Mouse (Mus musculus) limb, embryonic 15.5 days (tissue): Measurements from ENCODE around the gene Ubxn10. TPM values are rescaled to one million over a fixed set of nuclear protein-coding genes. Genes with fewer than 3 reads are reported as not detected.

Experiments
- ATAC-seq: fragments of 200-750 bp; cut with Nextera tagmentation; 2 replicates; pipeline ENCODE4 v1.8.0; 2017; ENCODE audit warnings: low read depth, moderate TSS enrichment; ENCODE audit not compliant: insufficient number of reproducible peaks, low FRiP score, low TSS enrichment
- H3K27ac ChIP-seq: fragments of 300-500 bp; sonication (generic); 2 replicates; pipeline ENCODE4 v1.5.1; 2015; ENCODE audit warnings: moderate library complexity, mild to moderate bottlenecking, inconsistent platforms
- H3K27me3 ChIP-seq: fragments of 300-500 bp; sonication (generic); 2 replicates; pipeline ENCODE4 v1.6.1; 2015; ENCODE audit warnings: inconsistent platforms
- H3K36me3 ChIP-seq: fragments of 300-500 bp; sonication (generic); 2 replicates; pipeline ENCODE4 v1.6.1; 2015; ENCODE audit warnings: inconsistent platforms
- H3K4me1 ChIP-seq: fragments of 300-500 bp; sonication (generic); 2 replicates; pipeline ENCODE4 v1.6.1; 2015; ENCODE audit warnings: inconsistent platforms
- H3K4me2 ChIP-seq: fragments of 300-500 bp; sonication (generic); 2 replicates; pipeline ENCODE4 v1.6.1; 2015; ENCODE audit warnings: mild to moderate bottlenecking, inconsistent platforms
- H3K4me3 ChIP-seq: fragments of 300-500 bp; sonication (generic); 2 replicates; pipeline ENCODE4 v1.5.1; 2015; ENCODE audit warnings: mild to moderate bottlenecking, inconsistent platforms
- H3K9ac ChIP-seq: fragments of 300-500 bp; sonication (generic); 2 replicates; pipeline ENCODE4 v1.6.1; 2015; ENCODE audit warnings: inconsistent platforms
- H3K9me3 ChIP-seq: fragments of 300-500 bp; sonication (generic); 2 replicates; pipeline ENCODE4 v1.6.1; 2016; ENCODE audit warnings: inconsistent platforms
- WGBS: fragments of 180-500 bp; shearing (Covaris S2); methylation state at CpG from one replicate; pipeline ENCODE4 v1.1.7; 2015; 5-methylcytosine and 5-hydroxymethylcytosine counted together
- polyA plus RNA-seq: library from polyadenylated mRNA; unstranded; fragments of >200 nt; fragmentation: Nextera tagmentation; extraction: Ambion mirVana; gene quantifications from 2 replicates; pipeline ENCODE4 v1.2.1, GENCODE M21; 2015

Gene Ubxn10
- polyA plus RNA-seq, 1 experiment from 2014 or later = 0.54 TPM

DNA sequence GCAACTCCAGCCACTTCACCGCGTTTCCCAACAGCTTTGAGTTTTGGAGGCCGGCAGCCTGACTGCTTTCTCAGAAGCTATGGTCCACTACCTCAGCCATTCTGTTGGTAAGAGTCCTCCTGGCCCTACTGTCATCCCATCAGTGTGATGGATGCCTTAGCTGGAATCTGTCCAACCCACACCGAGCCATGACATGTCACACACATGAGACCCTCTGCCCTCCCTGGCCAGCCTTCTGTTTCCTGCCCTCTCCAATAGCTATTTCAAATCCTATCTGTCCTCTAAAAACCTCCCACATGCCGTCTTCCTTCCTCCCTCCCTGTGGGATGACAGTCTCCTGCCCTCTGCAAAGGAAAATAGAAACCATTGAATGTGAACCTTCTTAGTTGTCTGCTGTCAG is 11.2 kb downstream of the Ubxn10 start:
- Histone ChIP-seq H3K36me3 (no peaks in the 10 kb centered on the region), H3K9ac (no peak overlapping the region), H3K4me2 (no peak overlapping the region), H3K9me3 (no peaks in the 10 kb centered on the region), H3K27me3 (peaks cover 4% of the 10 kb centered on the region; the same call in 1 of the 2 replicates), H3K27ac (no peak overlapping the region), H3K4me1 (peaks cover 25% of the 10 kb centered on the region), H3K4me3 (no peak overlapping the region)
- ATAC-seq = no peak
- WGBS = 81% methylated on average over 5 of the region's 5 CpGs

DNA sequence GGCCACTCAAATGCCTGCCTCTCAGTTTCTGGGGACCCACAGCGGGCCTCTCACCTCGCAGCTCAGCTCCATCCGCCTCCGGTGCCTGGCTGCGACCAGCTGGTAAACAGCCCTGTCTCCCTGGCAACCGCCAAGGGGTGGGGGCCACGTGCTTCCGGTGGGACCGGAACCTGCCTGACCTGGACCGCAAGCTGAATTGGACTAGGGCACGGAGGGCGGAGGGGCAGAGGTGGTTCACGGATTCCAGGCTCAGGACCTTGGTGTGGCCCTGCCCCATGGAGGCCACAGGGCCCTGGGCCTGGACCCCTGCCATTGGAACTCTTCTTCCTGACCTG is 11.9 kb downstream of the Ubxn10 start:
- Histone ChIP-seq H3K9me3 (no peaks in the 10 kb centered on the region), H3K9ac (0 out of 2 replicates have a peak overlapping the region, but pooled peaks have one; percentile 4), H3K27me3 (peaks cover 4% of the 10 kb centered on the region; the same call in 1 of the 2 replicates), H3K4me1 (peaks cover 25% of the 10 kb centered on the region), H3K27ac (peak overlapping the region; percentile 47; the same call in 1 of the 2 replicates), H3K4me3 (peak overlapping the region; percentile 24), H3K36me3 (no peaks in the 10 kb centered on the region), H3K4me2 (peak overlapping the region; percentile 45)
- ATAC-seq = peak; percentile 64; the same call in 1 of the 2 replicates
- WGBS = 1% methylated on average over 13 of the region's 13 CpGs

DNA sequence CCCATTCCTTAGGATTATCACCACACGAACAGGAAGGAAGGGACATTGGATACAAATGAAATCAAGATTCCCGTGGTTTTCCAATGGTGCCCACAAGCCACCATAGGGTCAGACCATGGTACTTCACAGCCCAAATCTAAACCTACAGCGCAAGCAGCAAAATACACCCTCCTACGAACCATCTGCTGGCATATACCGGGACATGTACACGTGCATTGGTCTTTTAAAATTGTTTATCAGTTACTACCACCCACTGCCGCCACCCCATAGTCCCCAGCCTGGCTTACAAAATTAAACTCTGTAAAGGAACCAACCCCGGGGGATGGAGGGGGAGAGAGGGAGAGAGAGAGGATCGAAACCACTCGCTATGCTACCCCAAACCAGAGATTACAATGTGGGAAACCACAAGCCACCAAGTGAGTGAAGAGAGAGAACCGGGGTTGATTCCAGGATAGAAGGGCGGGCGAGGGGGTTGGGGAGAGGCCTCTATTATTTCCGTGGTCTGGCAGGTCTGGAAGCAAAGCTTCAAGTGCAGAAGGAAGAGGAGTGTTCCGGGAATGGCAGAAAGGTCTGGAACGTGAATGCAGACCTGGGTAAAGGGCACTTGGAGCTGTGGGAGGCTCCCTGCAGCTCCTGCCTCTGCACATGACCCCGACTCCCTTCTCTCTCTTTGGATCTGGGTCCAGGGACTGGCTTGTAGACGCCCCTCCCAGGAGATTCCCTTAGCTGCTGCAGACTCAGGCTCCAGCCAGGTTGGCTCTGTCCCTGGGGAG is 12.4 kb downstream of the Ubxn10 start, which contains the start of gene Pla2g2c:
Gene Pla2g2c, plus strand, starts transcription at position 439 of the 773 bp plus-strand sequence.
- peak within 1 kb of the TSS; percentile 24 for H3K4me3 ChIP-seq
- H3K9me3 ChIP-seq = no peaks in the 10 kb centered on the region
- peak within 1 kb of the TSS; percentile 47; the same call in 1 of the 2 replicates for H3K27ac ChIP-seq
- peaks cover 25% of the 10 kb centered on the region for H3K4me1 ChIP-seq
- no peaks in the 10 kb centered on the region for H3K36me3 ChIP-seq
- H3K4me2 ChIP-seq = peak within 1 kb of the TSS; percentile 45
- 0 out of 2 replicates have a peak within 1 kb of the TSS, but pooled peaks have one; percentile 4 for H3K9ac ChIP-seq
- ATAC-seq = no peak
- H3K27me3 ChIP-seq = peaks cover 4% of the 10 kb centered on the region; the same call in 1 of the 2 replicates
- 42% methylated on average over 18 of the region's 18 CpGs for WGBS

GRCm38 (mm10) chr4:138723493-138724281 is 13.3 kb downstream of the Ubxn10 start:
- ATAC-seq = no peak
- no peak overlapping the region for H3K9ac ChIP-seq
- H3K4me1 ChIP-seq = peaks cover 25% of the 10 kb centered on the region
- no peak overlapping the region for H3K4me3 ChIP-seq
- no peak overlapping the region for H3K4me2 ChIP-seq
- H3K27me3 ChIP-seq = peaks cover 4% of the 10 kb centered on the region; the same call in 1 of the 2 replicates
- 41% methylated on average over 15 of the region's 15 CpGs for WGBS
- no peak overlapping the region for H3K27ac ChIP-seq
- H3K9me3 ChIP-seq = no peaks in the 10 kb centered on the region
- H3K36me3 ChIP-seq = no peaks in the 10 kb centered on the region

- no peak for ATAC-seq
These were observed 17.7 kb downstream of the Ubxn10 start for GRCm38 (mm10) chr4:138719264-138719596.

GRCm38 (mm10) chr4:138718586-138719263 is 18.2 kb downstream of the Ubxn10 start:
- H3K27ac ChIP-seq = no peak overlapping the region
- H3K4me2 ChIP-seq = no peak overlapping the region
- 73% methylated on average over 5 of the region's 5 CpGs for WGBS
- no peak for ATAC-seq
- no peaks in the 10 kb centered on the region for H3K9me3 ChIP-seq
- H3K4me3 ChIP-seq = no peak overlapping the region
- H3K4me1 ChIP-seq = peaks cover 6% of the 10 kb centered on the region
- H3K36me3 ChIP-seq = no peaks in the 10 kb centered on the region
- H3K9ac ChIP-seq = no peak overlapping the region
- H3K27me3 ChIP-seq = no peaks in the 10 kb centered on the region

More at GRCm38 (mm10) chr4:138719264-138719596, 17.7 kb downstream of the Ubxn10 start:
- Histone ChIP-seq H3K27me3 (no peaks in the 10 kb centered on the region), H3K9me3 (no peaks in the 10 kb centered on the region), H3K4me3 (no peak overlapping the region), H3K36me3 (no peaks in the 10 kb centered on the region), H3K4me1 (peaks cover 10% of the 10 kb centered on the region), H3K9ac (no peak overlapping the region), H3K27ac (no peak overlapping the region), H3K4me2 (no peak overlapping the region)
- 79% methylated on average over 5 of the region's 5 CpGs for WGBS

- Histone ChIP-seq H3K9me3 (no peaks in the 10 kb centered on the region), H3K4me3 (no peak overlapping the region), H3K9ac (no peak overlapping the region), H3K4me1 (no peaks in the 10 kb centered on the region), H3K27ac (no peak overlapping the region), H3K4me2 (no peak overlapping the region), H3K27me3 (no peaks in the 10 kb centered on the region), H3K36me3 (no peaks in the 10 kb centered on the region)
- WGBS = 81% methylated on average over 9 of the region's 9 CpGs
- no peak for ATAC-seq
These were observed 20.3 kb downstream of the Ubxn10 start for GRCm38 (mm10) chr4:138716697-138717096.

DNA sequence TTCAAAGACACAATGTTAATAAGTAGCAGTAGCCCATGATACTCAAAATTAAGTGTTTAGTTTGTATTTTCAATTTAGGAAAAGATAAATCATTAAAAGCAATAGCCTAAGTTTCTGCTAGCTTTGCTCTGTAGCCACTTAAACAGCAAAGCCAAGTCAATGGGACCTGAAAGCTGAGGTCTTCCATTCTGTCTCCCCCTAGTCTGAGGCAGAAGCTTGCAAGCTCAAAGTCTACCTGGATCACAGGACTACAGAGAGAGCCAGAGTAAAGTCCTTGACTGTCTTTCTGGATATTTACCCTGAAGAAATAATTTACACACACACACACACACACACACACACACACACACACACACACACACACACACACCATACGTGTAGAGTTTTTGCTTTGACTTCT is 22.8 kb downstream of the Ubxn10 start:
- no peak for ATAC-seq
- no peaks in the 10 kb centered on the region for H3K9me3 ChIP-seq
- 67% methylated on average over 1 of the region's 1 CpGs for WGBS

GRCm38 (mm10) chr4:138712621-138713020 is 24.3 kb downstream of the Ubxn10 start:
- no peaks in the 10 kb centered on the region for H3K36me3 ChIP-seq
- no peaks in the 10 kb centered on the region for H3K4me1 ChIP-seq
- no peaks in the 10 kb centered on the region for H3K27me3 ChIP-seq
- H3K4me2 ChIP-seq = no peak overlapping the region
- no peak overlapping the region for H3K9ac ChIP-seq
- H3K4me3 ChIP-seq = no peak overlapping the region
- no peak overlapping the region for H3K27ac ChIP-seq
- 68% methylated on average over 8 of the region's 8 CpGs for WGBS
- no peaks in the 10 kb centered on the region for H3K9me3 ChIP-seq
- no peak for ATAC-seq

More for the DNA sequence above, 22.8 kb downstream of the Ubxn10 start:
- Histone ChIP-seq H3K36me3 (no peaks in the 10 kb centered on the region), H3K27ac (no peak overlapping the region), H3K9ac (no peak overlapping the region), H3K4me3 (no peak overlapping the region), H3K4me1 (no peaks in the 10 kb centered on the region), H3K27me3 (no peaks in the 10 kb centered on the region), H3K4me2 (no peak overlapping the region)

- WGBS = 75% methylated on average over 11 of the region's 11 CpGs
- Histone ChIP-seq H3K36me3 (no peaks in the 10 kb centered on the region), H3K27ac (no peak overlapping the region), H3K9me3 (no peaks in the 10 kb centered on the region), H3K27me3 (no peaks in the 10 kb centered on the region), H3K4me2 (no peak overlapping the region), H3K4me3 (no peak overlapping the region), H3K4me1 (no peaks in the 10 kb centered on the region), H3K9ac (no peak overlapping the region)
- no peak for ATAC-seq
These were observed 24.9 kb downstream of the Ubxn10 start for GRCm38 (mm10) chr4:138712096-138712495.

GRCm38 (mm10) chr4:138711051-138711820 is 25.7 kb downstream of the Ubxn10 start:
- 64% methylated on average over 17 of the region's 17 CpGs for WGBS
- no peaks in the 10 kb centered on the region for H3K36me3 ChIP-seq
- H3K27ac ChIP-seq = no peak overlapping the region
- H3K27me3 ChIP-seq = no peaks in the 10 kb centered on the region
- H3K4me1 ChIP-seq = no peaks in the 10 kb centered on the region
- no peak overlapping the region for H3K9ac ChIP-seq
- H3K4me3 ChIP-seq = no peak overlapping the region
- ATAC-seq = no peak
- H3K4me2 ChIP-seq = no peak overlapping the region
- H3K9me3 ChIP-seq = no peaks in the 10 kb centered on the region
